Mouse (Mus musculus): ENCODE results near the gene Phf10. TPM values are rescaled to one million over a fixed set of nuclear protein-coding genes. Genes with fewer than 3 reads are reported as not detected.
"Not testable (repeated sequence)": the region's sequence is repeated elsewhere in the genome, so short reads cannot be mapped to it uniquely, and the experiment has no call there.

Gene Phf10
- polyA plus RNA-seq, 1 experiment from 2014 or later, result 21.2 TPM

DNA sequence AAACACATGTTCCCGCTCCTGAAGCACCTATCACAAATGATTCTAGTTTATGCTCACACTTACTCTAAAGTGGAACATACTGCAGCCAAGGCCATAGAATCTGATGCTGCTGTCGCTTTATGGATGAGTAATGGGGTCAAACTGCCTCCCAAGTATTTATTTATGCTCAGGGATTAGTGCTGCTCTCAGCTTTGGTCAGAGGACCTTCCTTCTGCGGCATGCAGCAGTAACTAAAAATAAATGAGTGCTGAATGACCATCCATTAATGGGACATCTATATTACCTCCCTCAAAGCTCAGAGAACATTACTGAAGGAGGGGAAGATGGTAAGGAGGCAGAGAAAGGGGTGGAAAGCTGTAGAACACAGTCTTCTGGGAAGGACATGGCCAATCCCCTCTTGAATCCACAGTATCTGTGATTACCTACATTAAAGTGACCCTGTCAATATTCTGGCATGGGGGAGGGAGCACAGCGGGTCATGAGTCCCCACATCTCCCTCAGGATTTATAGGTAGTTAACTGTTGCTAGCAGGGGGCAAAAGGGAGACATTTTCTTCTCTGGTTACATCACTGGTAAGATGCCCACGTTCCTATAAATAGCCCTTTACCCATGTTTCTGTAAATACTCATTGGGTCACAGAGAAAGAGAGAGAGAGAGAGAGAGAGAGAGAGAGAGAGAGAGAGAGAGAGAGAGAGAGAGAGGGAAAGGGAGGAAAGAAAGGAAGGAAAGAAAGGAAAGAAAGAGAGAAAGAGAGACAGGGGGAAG is 25.1 kb downstream of the Phf10 start:
- Histone ChIP-seq H3K27me3 (no peaks in the 10 kb centered on the region), H3K9me3 (replicated peaks) (no peaks in the 10 kb centered on the region), H3K9ac (no peak overlapping the region), H3K4me2 (no peak overlapping the region), H3K36me3 (no peaks in the 10 kb centered on the region), H3K4me3 (no peak overlapping the region), H3K27ac (no peak overlapping the region), H3K4me1 (replicated peaks) (0 out of 2 replicates have a peak, but pooled peaks cover 2% of the 10 kb centered on the region)
- WGBS, result 60% methylated on average over 5 of the region's 5 CpGs
- ATAC-seq (replicated peaks; ENCODE audit: insufficient number of reproducible peaks, insufficient read depth, low FRiP score, low read depth), result no peak

- H3K9ac ChIP-seq; H3K4me2 ChIP-seq; H3K27me3 ChIP-seq; H3K9me3 ChIP-seq (replicated peaks); H3K4me1 ChIP-seq (replicated peaks); H3K4me3 ChIP-seq; ATAC-seq (replicated peaks; ENCODE audit: insufficient number of reproducible peaks, insufficient read depth, low FRiP score, low read depth); H3K36me3 ChIP-seq; H3K27ac ChIP-seq: not testable (repeated sequence)
- WGBS, result 75% methylated on average over 14 of the region's 14 CpGs
Measured at GRCm38 (mm10) chr17:14935280-14935679, 25.8 kb downstream of the Phf10 start.

DNA sequence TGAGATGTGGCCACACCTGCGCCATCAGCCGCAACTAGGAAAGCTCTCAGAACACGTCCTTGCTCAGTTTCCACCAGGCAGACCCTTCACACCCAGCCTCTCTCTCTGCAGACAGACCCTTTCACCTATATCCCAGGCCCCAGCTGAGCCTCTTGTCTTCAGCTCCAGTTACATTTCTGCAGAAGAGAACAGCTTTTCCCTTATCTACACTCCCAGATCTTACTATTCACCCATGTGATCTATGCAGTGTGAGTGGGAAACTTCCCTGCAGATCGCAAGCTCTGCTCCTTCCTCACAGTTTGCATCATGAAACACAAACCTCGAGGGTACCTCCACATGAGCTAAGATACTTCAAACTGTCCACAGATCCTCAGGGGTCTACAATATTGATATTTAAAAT is 29.6 kb downstream of the Phf10 start:
- H3K36me3 ChIP-seq, result no peaks in the 10 kb centered on the region
- ATAC-seq (replicated peaks; ENCODE audit: insufficient number of reproducible peaks, insufficient read depth, low FRiP score, low read depth), result no peak
- H3K9ac ChIP-seq, result no peak overlapping the region
- H3K27me3 ChIP-seq, result no peaks in the 10 kb centered on the region
- no peak overlapping the region for H3K4me2 ChIP-seq
- no peaks in the 10 kb centered on the region for H3K9me3 ChIP-seq (replicated peaks)
- H3K27ac ChIP-seq, result no peak overlapping the region
- H3K4me3 ChIP-seq, result no peak overlapping the region
- 0 out of 2 replicates have a peak, but pooled peaks cover 2% of the 10 kb centered on the region for H3K4me1 ChIP-seq (replicated peaks)
- 75% methylated on average over 5 of the region's 5 CpGs for WGBS

- Histone ChIP-seq H3K27ac (no peak overlapping the region), H3K9me3 (replicated peaks) (no peaks in the 10 kb centered on the region), H3K9ac (no peak overlapping the region), H3K4me3 (no peak overlapping the region), H3K4me2 (no peak overlapping the region), H3K36me3 (no peaks in the 10 kb centered on the region), H3K4me1 (replicated peaks) (0 out of 2 replicates have a peak, but pooled peaks cover 2% of the 10 kb centered on the region), H3K27me3 (no peaks in the 10 kb centered on the region)
- WGBS, result 62% methylated on average over 7 of the region's 7 CpGs
- ATAC-seq (replicated peaks; ENCODE audit: insufficient number of reproducible peaks, insufficient read depth, low FRiP score, low read depth), result no peak
Measured at GRCm38 (mm10) chr17:14930697-14931096, 30.4 kb downstream of the Phf10 start.

DNA sequence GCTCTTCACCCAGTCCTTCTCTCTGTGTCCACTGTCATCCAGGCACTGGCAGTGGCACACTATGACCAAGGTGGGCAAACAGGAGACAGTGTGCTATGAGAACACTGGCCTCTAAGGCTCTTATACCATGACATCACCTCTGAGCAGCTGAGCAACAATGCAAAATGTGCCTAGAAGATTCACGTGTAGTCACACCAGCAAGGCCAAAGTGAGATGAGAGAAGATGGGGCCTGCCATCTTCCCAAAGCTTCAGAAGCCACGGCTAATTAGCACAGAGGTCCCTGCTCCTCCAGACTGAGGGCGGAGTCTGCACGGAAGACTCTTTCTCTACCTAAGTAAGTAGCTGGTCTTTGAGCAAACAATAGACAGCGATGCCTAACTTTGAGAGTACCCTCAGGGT is 32.4 kb downstream of the Phf10 start:
- Histone ChIP-seq H3K27ac (no peak overlapping the region), H3K27me3 (peaks cover 4% of the 10 kb centered on the region; the same call in 1 of the 2 replicates), H3K4me2 (no peak overlapping the region), H3K9ac (no peak overlapping the region), H3K4me3 (no peak overlapping the region), H3K4me1 (replicated peaks) (0 out of 2 replicates have a peak, but pooled peaks cover 2% of the 10 kb centered on the region), H3K36me3 (no peaks in the 10 kb centered on the region), H3K9me3 (replicated peaks) (no peaks in the 10 kb centered on the region)
- no peak for ATAC-seq (replicated peaks; ENCODE audit: insufficient number of reproducible peaks, insufficient read depth, low FRiP score, low read depth)
- 69% methylated on average over 5 of the region's 5 CpGs for WGBS

GRCm38 (mm10) chr17:14927644-14928218 is 33.3 kb downstream of the Phf10 start:
- 76% methylated on average over 8 of the region's 8 CpGs for WGBS
- no peaks in the 10 kb centered on the region for H3K36me3 ChIP-seq
- no peak overlapping the region for H3K4me2 ChIP-seq
- H3K9me3 ChIP-seq (replicated peaks), result no peaks in the 10 kb centered on the region
- no peak overlapping the region for H3K27ac ChIP-seq
- H3K9ac ChIP-seq, result no peak overlapping the region
- no peak for ATAC-seq (replicated peaks; ENCODE audit: insufficient number of reproducible peaks, insufficient read depth, low FRiP score, low read depth)
- H3K27me3 ChIP-seq, result peaks cover 4% of the 10 kb centered on the region; the same call in 1 of the 2 replicates
- no peak overlapping the region for H3K4me3 ChIP-seq
- H3K4me1 ChIP-seq (replicated peaks), result no peaks in the 10 kb centered on the region

DNA sequence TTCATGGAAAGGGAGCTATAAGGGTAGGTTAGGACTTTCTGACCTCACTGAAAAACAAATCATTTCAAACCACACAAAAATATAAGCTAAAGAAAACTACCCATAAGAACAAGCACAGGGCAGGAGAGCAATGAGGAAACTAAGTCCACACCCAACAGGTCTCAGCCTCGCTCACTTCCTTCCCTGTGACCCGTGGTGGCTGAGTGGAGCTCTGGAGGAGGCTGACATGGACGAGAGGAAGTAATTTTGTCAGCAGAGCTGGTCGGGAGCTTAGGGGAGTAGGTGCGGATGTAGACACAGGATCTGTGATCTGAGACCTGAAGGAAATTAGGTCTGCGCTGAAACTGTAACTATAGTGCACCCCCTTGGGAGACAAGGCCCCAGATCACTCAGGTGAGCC is 39.5 kb downstream of the Phf10 start:
- H3K9me3 ChIP-seq (replicated peaks), result no peaks in the 10 kb centered on the region
- no peak overlapping the region for H3K4me3 ChIP-seq
- no peak overlapping the region for H3K27ac ChIP-seq
- no peak overlapping the region for H3K4me2 ChIP-seq
- no peak overlapping the region for H3K9ac ChIP-seq
- H3K27me3 ChIP-seq, result peaks cover 9% of the 10 kb centered on the region
- no peak for ATAC-seq (replicated peaks; ENCODE audit: insufficient number of reproducible peaks, insufficient read depth, low FRiP score, low read depth)
- H3K4me1 ChIP-seq (replicated peaks), result no peaks in the 10 kb centered on the region
- H3K36me3 ChIP-seq, result no peaks in the 10 kb centered on the region
- WGBS, result 51% methylated on average over 6 of the region's 6 CpGs

- H3K4me2 ChIP-seq, result no peak overlapping the region
- no peaks in the 10 kb centered on the region for H3K4me1 ChIP-seq (replicated peaks)
- no peak for ATAC-seq (replicated peaks; ENCODE audit: insufficient number of reproducible peaks, insufficient read depth, low FRiP score, low read depth)
- H3K9ac ChIP-seq, result no peak overlapping the region
- no peaks in the 10 kb centered on the region for H3K36me3 ChIP-seq
- H3K9me3 ChIP-seq (replicated peaks), result no peaks in the 10 kb centered on the region
- no peak overlapping the region for H3K4me3 ChIP-seq
- no peak overlapping the region for H3K27ac ChIP-seq
- peaks cover 5% of the 10 kb centered on the region for H3K27me3 ChIP-seq
- 81% methylated on average over 8 of the region's 8 CpGs for WGBS
Measured at GRCm38 (mm10) chr17:14917866-14918265, 43.2 kb downstream of the Phf10 start.

DNA sequence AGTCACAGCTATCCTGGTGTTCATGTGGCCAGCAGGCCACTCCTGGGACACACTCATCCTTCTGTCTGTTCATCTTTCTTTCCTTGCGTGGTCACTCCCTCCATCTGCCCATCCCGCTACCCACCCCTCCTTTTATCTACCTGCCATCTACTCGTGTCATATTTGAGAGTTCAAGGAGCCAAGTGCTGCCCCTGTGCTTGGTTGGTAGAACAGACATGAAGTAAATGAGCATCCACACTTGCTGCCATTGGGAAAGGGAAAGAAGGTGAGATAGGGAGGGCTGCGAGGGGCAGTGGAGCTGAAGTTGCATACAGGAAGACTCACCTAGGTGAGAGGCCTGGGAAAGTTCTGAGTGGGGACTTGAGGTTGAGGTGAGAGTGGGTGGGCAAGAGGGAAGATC is 46.7 kb downstream of the Phf10 start:
- H3K27me3 ChIP-seq, result peaks cover 5% of the 10 kb centered on the region
- ATAC-seq (replicated peaks; ENCODE audit: insufficient number of reproducible peaks, insufficient read depth, low FRiP score, low read depth), result no peak
- H3K9ac ChIP-seq, result no peak overlapping the region
- no peaks in the 10 kb centered on the region for H3K4me1 ChIP-seq (replicated peaks)
- H3K4me2 ChIP-seq, result no peak overlapping the region
- H3K4me3 ChIP-seq, result no peak overlapping the region
- H3K27ac ChIP-seq, result no peak overlapping the region
- H3K36me3 ChIP-seq, result no peaks in the 10 kb centered on the region
- 82% methylated on average over 4 of the region's 4 CpGs for WGBS
- no peaks in the 10 kb centered on the region for H3K9me3 ChIP-seq (replicated peaks)

GRCm38 (mm10) chr17:14912981-14913380 is 48.1 kb downstream of the Phf10 start:
- Histone ChIP-seq H3K9ac (no peak overlapping the region), H3K4me3 (no peak overlapping the region), H3K4me2 (no peak overlapping the region), H3K27ac (no peak overlapping the region), H3K27me3 (no peaks in the 10 kb centered on the region), H3K9me3 (replicated peaks) (no peaks in the 10 kb centered on the region), H3K36me3 (no peaks in the 10 kb centered on the region), H3K4me1 (replicated peaks) (no peaks in the 10 kb centered on the region)
- WGBS, result 84% methylated on average over 8 of the region's 8 CpGs
- no peak for ATAC-seq (replicated peaks; ENCODE audit: insufficient number of reproducible peaks, insufficient read depth, low FRiP score, low read depth)

DNA sequence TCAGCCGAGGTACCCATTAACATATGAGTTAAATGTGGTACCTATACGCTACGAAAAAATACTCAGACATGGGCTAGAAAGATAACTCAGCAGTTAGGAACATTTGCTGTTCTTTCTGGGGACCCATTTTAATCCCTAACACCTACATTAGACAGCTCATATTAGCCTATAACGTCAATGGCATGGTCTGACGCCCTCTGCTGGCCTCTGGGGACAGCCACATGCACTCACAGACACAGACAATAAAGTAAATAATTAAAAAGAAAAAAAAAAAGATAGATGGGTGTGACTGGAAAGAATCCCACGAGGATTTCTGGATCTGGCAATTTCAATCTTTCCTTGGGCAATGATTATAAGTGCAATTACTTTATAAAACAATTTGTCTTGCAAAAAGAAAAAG is 48.7 kb downstream of the Phf10 start:
- Histone ChIP-seq H3K4me3 (no peak overlapping the region), H3K27me3 (no peaks in the 10 kb centered on the region), H3K4me2 (no peak overlapping the region), H3K27ac (no peak overlapping the region), H3K36me3 (no peaks in the 10 kb centered on the region), H3K4me1 (replicated peaks) (no peaks in the 10 kb centered on the region), H3K9me3 (replicated peaks) (no peaks in the 10 kb centered on the region), H3K9ac (no peak overlapping the region)
- WGBS, result 49% methylated on average over 6 of the region's 6 CpGs
- no peak for ATAC-seq (replicated peaks; ENCODE audit: insufficient number of reproducible peaks, insufficient read depth, low FRiP score, low read depth)

GRCm38 (mm10) chr17:14910771-14911170 is 50.3 kb downstream of the Phf10 start:
- Histone ChIP-seq H3K9ac (no peak overlapping the region), H3K9me3 (replicated peaks) (no peaks in the 10 kb centered on the region), H3K4me2 (no peak overlapping the region), H3K27me3 (no peaks in the 10 kb centered on the region), H3K4me3 (no peak overlapping the region), H3K4me1 (replicated peaks) (no peaks in the 10 kb centered on the region), H3K27ac (no peak overlapping the region), H3K36me3 (no peaks in the 10 kb centered on the region)
- ATAC-seq (replicated peaks; ENCODE audit: insufficient number of reproducible peaks, insufficient read depth, low FRiP score, low read depth), result no peak
- WGBS, result 89% methylated on average over 5 of the region's 5 CpGs
